Mouse (Mus musculus) lung, embryonic 14.5 days (tissue): ENCODE results near the gene Cdh1. TPM values are rescaled to one million over a fixed set of nuclear protein-coding genes. Genes with fewer than 3 reads are reported as not detected.
A peak's percentile ranks its signal among the peaks of the same experiment; 100 is the strongest.

Experiments
- ATAC-seq: fragments of 200-750 bp; cut with Nextera tagmentation; 2 replicates; pipeline ENCODE4 v1.8.0; 2017; ENCODE audit warnings: mild to moderate bottlenecking, moderate TSS enrichment, moderate library complexity; ENCODE audit not compliant: insufficient read depth
- DNase-seq: peaks from one replicate; pipeline ENCODE4 v3.0.0-alpha.2; 2015
- H3K27ac ChIP-seq: fragments of 300-500 bp; sonication (generic); 2 replicates; pipeline ENCODE4 v1.5.1; 2014; ENCODE audit warnings: low read depth, mild to moderate bottlenecking, moderate library complexity
- H3K27me3 ChIP-seq: fragments of 300-500 bp; sonication (generic); 2 replicates; pipeline ENCODE4 v1.6.1; 2014; ENCODE audit warnings: low read length, control low read depth; ENCODE audit not compliant: insufficient read depth
- H3K36me3 ChIP-seq: fragments of 300-500 bp; sonication (generic); 2 replicates; pipeline ENCODE4 v1.6.1; 2014; ENCODE audit warnings: control low read depth; ENCODE audit not compliant: insufficient read depth
- H3K4me1 ChIP-seq: fragments of 300-500 bp; sonication (generic); 2 replicates; pipeline ENCODE4 v1.6.1; 2014; ENCODE audit warnings: antibody characterized with exemption, control low read depth; ENCODE audit not compliant: insufficient read depth
- H3K4me2 ChIP-seq: fragments of 300-500 bp; sonication (generic); 2 replicates; pipeline ENCODE4 v1.6.1; 2014; ENCODE audit warnings: mild to moderate bottlenecking
- H3K4me3 ChIP-seq: fragments of 300-500 bp; sonication (generic); 2 replicates; pipeline ENCODE4 v1.5.1; 2014; ENCODE audit warnings: low read depth, low read length
- H3K9ac ChIP-seq: fragments of 300-500 bp; sonication (generic); 2 replicates; pipeline ENCODE4 v1.6.1; 2014
- H3K9me3 ChIP-seq: fragments of 300-500 bp; sonication (generic); 2 replicates; pipeline ENCODE4 v1.6.1; 2016; ENCODE audit warnings: low read depth, low read length, control low read depth
- CTCF ChIP-seq: IDR thresholded peaks from 2 replicates; pipeline ENCODE4 v1.5.1; 2016; ENCODE audit warnings: antibody characterized with exemption, low read depth
- WGBS: fragments of 180-500 bp; shearing (Covaris S2); extraction: QIAGEN DNeasy Blood & Tissue Kit; methylation state at CpG from one replicate; pipeline ENCODE4 v1.1.7; 2014; 5-methylcytosine and 5-hydroxymethylcytosine counted together
- polyA plus RNA-seq: library from polyadenylated mRNA; unstranded; fragments of >200 nt; fragmentation: Nextera tagmentation; extraction: Ambion mirVana; gene quantifications from 2 replicates; pipeline ENCODE4 v1.2.1, GENCODE M21; 2014

Cdh1 gene
- polyA plus RNA-seq, 1 experiment from 2014 or later: 85.3 TPM

GRCm38 (mm10) chr8:106579510-106579909, 23.6 kb upstream of the Cdh1 start:
- no peak overlapping the region for H3K27ac ChIP-seq
- DNase-seq (no peak), ATAC-seq (no peak)
- no peak overlapping the region for H3K4me2 ChIP-seq
- WGBS: 63% methylated on average over 2 of the region's 2 CpGs
- TF ChIP-seq CTCF: no peak
- H3K9me3 ChIP-seq: no peaks in the 10 kb centered on the region
- no peaks in the 10 kb centered on the region for H3K27me3 ChIP-seq
- no peak overlapping the region for H3K9ac ChIP-seq
- no peak overlapping the region for H3K4me3 ChIP-seq
- peaks cover 10% of the 10 kb centered on the region; the same call in 1 of the 2 replicates for H3K4me1 ChIP-seq
- no peaks in the 10 kb centered on the region for H3K36me3 ChIP-seq

GRCm38 (mm10) chr8:106581344-106582088, 21.6 kb upstream of the Cdh1 start:
- Histone ChIP-seq H3K4me2 (no peak overlapping the region), H3K27ac (peak overlapping the region; percentile 36; the same call in 1 of the 2 replicates), H3K9me3 (no peaks in the 10 kb centered on the region), H3K36me3 (no peaks in the 10 kb centered on the region), H3K4me1 (peaks cover 16% of the 10 kb centered on the region; the same call in 1 of the 2 replicates), H3K4me3 (no peak overlapping the region), H3K27me3 (no peaks in the 10 kb centered on the region), H3K9ac (no peak overlapping the region)
- 59% methylated on average over 6 of the region's 6 CpGs for WGBS
- TF ChIP-seq CTCF: no peak
- ATAC-seq: peak; percentile 77
- DNase-seq: peak; percentile 74

DNA sequence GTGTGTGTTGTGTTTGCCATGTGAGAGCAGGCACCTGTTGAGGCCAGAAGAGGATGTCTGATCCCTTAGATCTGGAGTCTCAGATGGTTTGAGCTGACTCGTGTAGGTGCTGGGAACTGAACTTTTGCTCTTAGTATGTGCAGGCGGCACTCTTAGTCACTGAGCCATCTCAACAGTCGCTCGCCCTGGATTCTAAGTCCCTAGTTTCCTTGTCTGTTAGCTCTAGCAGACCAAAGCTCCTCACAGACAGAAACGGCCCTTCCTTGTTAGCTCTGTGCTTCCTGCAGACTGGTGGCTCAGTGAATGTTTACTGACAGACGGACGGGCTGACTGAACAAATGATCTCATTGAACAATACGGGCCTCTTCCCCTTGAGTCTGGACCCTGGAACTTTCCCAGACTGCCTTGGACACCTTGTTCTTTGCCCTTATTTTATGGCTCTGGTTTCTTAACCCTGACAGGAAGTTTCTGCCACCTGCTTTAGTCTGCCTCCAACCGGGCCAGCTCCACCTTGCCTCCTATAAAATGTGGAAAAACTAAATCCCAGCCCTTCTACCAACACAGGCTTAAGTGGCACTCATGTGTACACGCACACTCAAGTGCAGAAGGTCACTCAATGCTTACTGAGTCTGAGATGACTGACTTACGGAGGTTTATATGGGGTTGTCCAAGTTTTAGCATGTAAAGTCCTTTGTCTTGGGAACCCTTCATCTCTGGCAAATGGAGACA, 18.0 kb upstream of the Cdh1 start:
- Histone ChIP-seq H3K4me1 (0 out of 2 replicates have a peak, but pooled peaks cover 6% of the 10 kb centered on the region), H3K27ac (peak overlapping the region; percentile 76), H3K4me2 (no peak overlapping the region), H3K27me3 (no peaks in the 10 kb centered on the region), H3K9ac (no peak overlapping the region), H3K4me3 (no peak overlapping the region), H3K36me3 (no peaks in the 10 kb centered on the region), H3K9me3 (no peaks in the 10 kb centered on the region)
- ATAC-seq (no peak), DNase-seq (peak; percentile 47)
- TF ChIP-seq CTCF: no peak
- WGBS: 44% methylated on average over 11 of the region's 11 CpGs

GRCm38 (mm10) chr8:106585671-106586037, 17.5 kb upstream of the Cdh1 start:
- no peak overlapping the region for H3K4me3 ChIP-seq
- no peak overlapping the region for H3K27ac ChIP-seq
- ATAC-seq (no peak), DNase-seq (no peak)
- H3K4me2 ChIP-seq: no peak overlapping the region
- 82% methylated on average over 3 of the region's 3 CpGs for WGBS
- H3K36me3 ChIP-seq: no peaks in the 10 kb centered on the region
- H3K9ac ChIP-seq: no peak overlapping the region
- H3K27me3 ChIP-seq: no peaks in the 10 kb centered on the region
- TF ChIP-seq CTCF: no peak
- H3K9me3 ChIP-seq: no peaks in the 10 kb centered on the region
- H3K4me1 ChIP-seq: 0 out of 2 replicates have a peak, but pooled peaks cover 6% of the 10 kb centered on the region

DNA sequence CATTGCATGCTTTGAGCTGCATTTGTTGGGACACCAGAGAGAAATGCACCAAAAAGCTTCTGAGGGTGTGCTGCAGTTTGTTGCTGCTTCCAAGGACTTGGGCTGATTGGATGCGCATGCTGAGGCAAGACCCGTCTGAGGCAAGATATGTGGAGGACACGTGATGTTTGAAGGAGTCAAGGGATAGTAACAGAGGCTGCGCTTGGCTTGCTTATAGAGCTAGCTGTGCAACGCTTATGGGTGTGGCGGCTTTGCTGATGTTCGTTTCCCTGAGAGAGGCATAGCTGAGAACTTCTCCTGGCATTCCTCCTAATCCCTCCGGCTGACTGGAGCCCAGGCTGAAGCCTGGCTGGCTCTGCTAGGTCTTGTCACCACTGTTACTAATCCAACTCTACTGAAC, 16.3 kb upstream of the Cdh1 start:
- 0 out of 2 replicates have a peak, but pooled peaks cover 6% of the 10 kb centered on the region for H3K4me1 ChIP-seq
- H3K27me3 ChIP-seq: no peaks in the 10 kb centered on the region
- no peak overlapping the region for H3K4me3 ChIP-seq
- ATAC-seq: no peak
- TF ChIP-seq CTCF: no peak
- no peaks in the 10 kb centered on the region for H3K9me3 ChIP-seq
- H3K9ac ChIP-seq: no peak overlapping the region
- no peak overlapping the region for H3K27ac ChIP-seq
- no peaks in the 10 kb centered on the region for H3K36me3 ChIP-seq
- DNase-seq: no peak
- H3K4me2 ChIP-seq: no peak overlapping the region
- 81% methylated on average over 8 of the region's 8 CpGs for WGBS

DNA sequence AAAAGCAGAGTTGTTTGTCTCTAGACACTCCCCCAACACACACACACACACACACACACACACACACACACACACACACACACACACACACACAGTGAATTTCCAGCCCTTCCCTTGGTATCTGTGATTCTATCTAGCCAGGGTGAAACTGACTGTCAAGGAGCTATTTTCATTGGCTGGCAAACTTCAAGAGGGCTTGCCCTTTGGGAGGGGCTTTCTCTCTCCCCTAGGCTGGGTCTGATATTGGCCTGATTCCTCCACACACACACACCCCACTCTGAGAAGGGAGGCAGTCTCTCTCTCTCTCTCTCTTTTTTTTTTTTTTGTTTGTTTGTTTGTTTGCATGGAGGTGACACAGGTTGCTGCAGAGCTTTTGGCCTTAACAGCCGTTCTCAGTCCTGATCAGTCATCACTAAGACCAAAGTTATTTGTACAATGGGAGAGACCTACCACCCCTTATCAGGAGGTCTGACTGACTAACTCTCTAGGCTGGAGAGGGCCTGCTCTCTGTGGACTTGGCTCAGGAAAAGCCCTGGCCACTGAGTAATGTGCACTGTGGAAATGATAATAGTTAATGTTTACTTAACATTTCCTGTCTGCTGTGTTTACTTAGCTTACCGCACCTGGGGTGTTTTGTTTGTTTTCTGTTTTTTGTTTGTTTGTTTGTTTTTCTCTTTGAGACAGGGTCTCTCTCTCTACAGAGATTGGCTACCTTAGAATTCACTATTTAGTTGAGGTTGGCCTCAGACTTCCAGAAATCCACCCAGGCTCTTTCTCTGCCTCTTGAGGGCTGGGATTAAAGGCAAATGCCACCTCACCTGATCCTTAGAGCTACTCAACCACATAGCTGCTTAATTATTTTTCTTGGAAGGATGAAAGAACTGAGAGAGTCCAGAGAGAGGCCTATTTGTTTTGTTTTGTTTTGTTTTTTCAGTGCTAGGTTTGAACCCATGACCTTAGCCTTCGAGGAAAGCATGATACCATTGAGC, 14.4 kb upstream of the Cdh1 start:
- Histone ChIP-seq H3K4me3 (no peak overlapping the region), H3K9me3 (no peaks in the 10 kb centered on the region), H3K4me2 (no peak overlapping the region), H3K4me1 (0 out of 2 replicates have a peak, but pooled peaks cover 6% of the 10 kb centered on the region), H3K27ac (no peak overlapping the region), H3K9ac (no peak overlapping the region), H3K36me3 (no peaks in the 10 kb centered on the region), H3K27me3 (no peaks in the 10 kb centered on the region)
- no peak for TF ChIP-seq CTCF
- DNase-seq (no peak), ATAC-seq (no peak)
- 24% methylated on average over 3 of the region's 3 CpGs for WGBS
